Mouse (Mus musculus) right cerebral cortex, postnatal 4 days (tissue): Measurements from ENCODE around the gene Tcte2.

Experiments
- DNase-seq: peaks from one replicate; pipeline ENCODE4 v3.0.0-alpha.2; 2022

Gene Tcte2

GRCm38 (mm10) chr17:13744824-13745223, 16.8 kb downstream of the Tcte2 start:
- DNase-seq, result peak; percentile 59

- DNase-seq, result no peak
Observed at GRCm38 (mm10) chr17:13744219-13744618, 17.4 kb downstream of the Tcte2 start.

DNA sequence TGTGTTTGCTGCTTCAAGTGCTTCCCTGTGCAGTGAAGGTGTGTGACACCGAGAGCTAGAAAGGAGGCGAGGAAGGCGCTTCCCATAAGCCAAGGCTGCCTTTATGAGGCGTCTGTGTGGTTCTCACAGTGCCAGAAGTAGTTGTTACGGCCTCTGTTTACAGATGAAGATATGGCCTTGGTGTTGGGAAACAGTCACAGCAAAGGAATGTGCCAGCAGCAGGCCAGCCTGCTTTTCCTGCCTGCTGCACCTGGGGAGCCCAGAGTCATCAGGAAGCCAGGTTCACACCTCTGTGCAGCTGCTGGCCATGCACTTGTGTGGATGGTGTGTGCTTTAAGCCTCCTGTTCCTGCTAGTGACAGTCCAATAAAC, 17.9 kb downstream of the Tcte2 start:
- DNase-seq, result no peak

- DNase-seq, result no peak
Observed at GRCm38 (mm10) chr17:13742941-13743708, 18.5 kb downstream of the Tcte2 start.

GRCm38 (mm10) chr17:13742334-13742733, 19.3 kb downstream of the Tcte2 start:
- no peak for DNase-seq

DNA sequence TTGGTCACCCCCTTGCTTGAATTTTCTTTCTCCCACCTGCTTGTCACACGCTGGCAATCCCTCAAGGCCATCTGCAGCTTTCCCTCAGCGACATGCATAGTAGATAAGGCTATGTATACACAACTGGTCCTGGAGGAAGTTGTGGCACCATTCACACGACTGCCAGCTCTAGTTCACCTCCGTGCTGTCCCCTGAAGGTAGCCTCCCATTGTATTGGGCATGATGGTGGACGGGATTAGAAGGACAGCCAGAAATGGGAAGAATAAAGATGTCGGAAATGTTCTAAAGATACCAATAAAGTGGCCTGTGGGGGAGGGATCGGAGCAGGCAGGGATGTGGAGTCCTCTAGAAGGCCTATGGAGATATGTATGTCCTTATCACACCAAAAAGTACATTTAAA, 20.0 kb downstream of the Tcte2 start:
- no peak for DNase-seq

- no peak for DNase-seq
Observed at GRCm38 (mm10) chr17:13740796-13741195, 20.8 kb downstream of the Tcte2 start.

DNA sequence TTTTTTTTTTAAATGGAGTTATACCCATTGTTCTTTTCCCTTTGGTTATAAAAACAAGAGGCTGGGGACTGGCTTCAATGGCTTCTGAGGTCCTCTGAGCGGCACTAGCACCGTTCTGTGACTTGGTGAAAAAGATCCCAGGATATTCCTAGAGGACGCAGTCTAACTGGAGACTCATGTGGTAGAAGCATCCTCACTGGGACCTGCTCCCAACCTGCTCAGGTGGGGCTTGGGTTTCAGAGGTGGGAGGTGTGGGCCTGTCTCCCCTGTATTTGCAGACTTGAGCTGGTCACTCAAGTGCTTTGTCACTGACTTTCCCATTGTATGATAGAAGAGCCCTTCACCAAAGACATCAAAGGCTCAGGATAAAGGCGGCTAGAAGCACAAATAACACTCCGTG, 21.6 kb downstream of the Tcte2 start:
- no peak for DNase-seq

DNA sequence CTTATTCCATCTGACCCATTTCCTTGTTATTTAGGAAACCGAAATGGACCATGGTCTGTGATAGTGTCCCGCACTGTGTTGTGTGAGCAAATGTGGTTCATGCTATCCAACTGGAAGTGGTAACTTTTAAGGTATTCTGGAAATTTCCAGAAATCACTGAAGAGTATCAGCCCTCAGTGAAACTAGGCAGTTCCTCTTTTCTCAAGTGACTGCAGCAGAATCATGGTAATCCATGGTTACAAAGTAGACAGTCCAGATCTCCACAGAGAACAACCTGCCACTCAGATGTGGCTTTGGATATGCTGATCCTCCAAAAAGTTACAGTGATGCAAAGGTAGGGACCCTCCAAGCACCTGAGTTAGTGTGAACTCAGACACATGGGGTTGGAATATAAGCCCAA, 22.7 kb downstream of the Tcte2 start:
- no peak for DNase-seq

DNA sequence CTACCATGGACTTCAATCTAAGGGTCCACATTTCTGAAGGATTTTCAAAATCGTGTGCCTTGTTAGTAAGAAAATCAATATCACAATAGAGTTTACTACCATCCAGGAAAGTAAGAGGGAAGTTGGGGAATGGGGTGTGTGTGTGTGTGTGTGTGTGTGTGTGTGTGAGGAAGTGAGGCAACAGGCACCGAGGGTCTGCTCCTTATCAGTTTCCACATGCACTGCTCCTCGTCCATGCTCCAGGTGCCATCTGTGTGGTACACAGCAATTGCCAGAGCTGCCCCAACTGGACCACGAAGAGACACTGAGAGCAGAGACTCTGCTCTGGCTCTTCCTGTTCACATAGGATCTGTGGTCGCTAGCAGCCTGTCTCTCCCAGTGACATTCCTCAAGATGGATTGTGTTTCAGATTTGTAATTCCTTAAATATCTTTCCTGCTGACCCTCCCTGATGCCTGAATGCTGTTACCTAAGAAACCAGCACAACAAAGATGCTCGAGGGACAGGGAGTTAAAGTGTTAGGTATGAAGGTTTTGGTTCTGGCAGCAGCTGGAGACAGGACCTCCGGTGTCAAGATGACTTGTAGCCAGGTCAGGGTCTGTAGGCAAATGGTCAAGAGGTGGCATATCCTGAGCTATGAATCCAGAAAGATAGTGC, 23.4 kb downstream of the Tcte2 start:
- no peak for DNase-seq

DNA sequence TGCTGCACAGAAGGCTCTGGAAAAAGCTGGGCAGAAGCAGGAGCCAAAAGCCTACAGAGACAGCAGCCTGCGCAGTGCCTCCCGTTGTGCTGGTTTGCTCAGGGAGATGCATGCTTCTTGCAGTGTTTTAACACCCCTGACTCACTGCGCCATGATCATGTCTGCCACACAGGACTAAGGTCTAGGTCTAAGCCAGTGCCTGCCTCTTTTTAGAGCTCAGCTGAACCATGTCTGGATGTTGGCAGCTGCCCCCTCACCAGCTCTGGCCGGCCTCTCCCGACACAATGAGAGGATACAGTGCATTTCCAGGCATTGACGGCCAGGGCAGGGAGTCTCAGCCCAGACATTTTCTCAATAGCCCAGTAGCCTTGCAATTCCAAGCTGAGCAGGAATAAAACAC, 24.3 kb downstream of the Tcte2 start:
- no peak for DNase-seq

GRCm38 (mm10) chr17:13735803-13736282, 25.8 kb downstream of the Tcte2 start:
- DNase-seq, result no peak

DNA sequence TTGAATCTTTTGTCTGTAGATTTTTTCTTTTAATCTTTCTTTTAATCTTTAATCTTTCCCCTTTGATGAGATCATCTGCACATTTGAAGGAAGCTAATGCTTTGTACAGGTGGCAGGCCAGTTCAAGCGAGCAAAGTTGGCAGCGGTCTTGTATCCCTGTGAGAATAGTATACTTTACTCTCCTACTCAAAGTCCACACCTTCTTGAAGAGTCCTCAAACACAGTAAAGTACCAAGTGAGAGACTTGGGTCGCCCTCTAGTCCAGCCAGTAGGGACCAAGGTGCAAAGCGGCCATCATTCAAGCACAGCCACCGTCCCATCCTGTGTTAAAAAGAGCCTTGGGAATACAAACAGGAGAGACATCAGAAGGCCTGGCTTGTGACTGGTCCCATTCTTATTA, 26.6 kb downstream of the Tcte2 start:
- DNase-seq, result no peak

GRCm38 (mm10) chr17:13733971-13734370, 27.7 kb downstream of the Tcte2 start:
- no peak for DNase-seq

- DNase-seq, result no peak
Observed at GRCm38 (mm10) chr17:13732685-13733084, 28.9 kb downstream of the Tcte2 start.

GRCm38 (mm10) chr17:13731727-13732112, 29.9 kb downstream of the Tcte2 start:
- DNase-seq, result no peak

- no peak for DNase-seq
Observed at GRCm38 (mm10) chr17:13730980-13731726, 30.5 kb downstream of the Tcte2 start.

GRCm38 (mm10) chr17:13726832-13727355, 34.7 kb downstream of the Tcte2 start:
- DNase-seq, result no peak

GRCm38 (mm10) chr17:13725004-13725550, 36.5 kb downstream of the Tcte2 start:
- DNase-seq, result no peak

- no peak for DNase-seq
Observed at GRCm38 (mm10) chr17:13722434-13722833, 39.2 kb downstream of the Tcte2 start.

GRCm38 (mm10) chr17:13721372-13721771, 40.3 kb downstream of the Tcte2 start:
- DNase-seq, result no peak

GRCm38 (mm10) chr17:13720187-13720586, 41.4 kb downstream of the Tcte2 start:
- no peak for DNase-seq

DNA sequence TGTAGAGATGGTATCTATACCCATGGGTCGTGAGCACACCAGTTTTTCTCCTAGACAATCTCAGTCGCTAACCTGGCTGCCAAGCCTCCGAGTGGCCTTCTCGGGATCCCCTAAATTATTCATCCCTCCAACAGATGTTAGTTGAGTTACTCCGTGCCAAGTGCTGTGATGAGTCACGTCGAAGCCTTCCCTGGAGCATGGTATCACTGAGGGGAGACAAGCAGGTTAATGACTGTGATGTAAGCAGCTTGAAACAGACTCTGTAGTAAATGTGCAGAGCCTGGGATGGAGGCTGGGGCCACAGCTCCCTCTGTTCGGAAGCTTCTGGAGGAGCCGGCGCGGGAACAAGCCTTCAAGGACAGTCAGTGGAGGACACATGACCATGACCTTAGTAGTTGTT, 44.2 kb downstream of the Tcte2 start:
- no peak for DNase-seq
